Mouse (Mus musculus) thymus, postnatal 0 days (tissue): ENCODE data around the gene Ranbp3. TPM values are rescaled to one million over a fixed set of nuclear protein-coding genes. Genes with fewer than 3 reads are reported as not detected.
"Not testable (repeated sequence)": the region's sequence is repeated elsewhere in the genome, so short reads cannot be mapped to it uniquely, and the experiment has no call there.

ENCODE experiments used
- DNase-seq: peaks from one replicate; pipeline ENCODE4 v3.0.0-alpha.2; 2015; ENCODE audit warnings: low spot score
- polyA plus RNA-seq: library from polyadenylated mRNA; unstranded; fragments of >200 nt; fragmentation: Nextera tagmentation; extraction: Ambion mirVana; gene quantifications from 2 replicates; pipeline ENCODE4 v1.2.1, GENCODE M21; 2015

Gene Ranbp3
- 76.2 and 81.4 TPM in 2 replicates for polyA plus RNA-seq

- DNase-seq = peak; percentile 100
Measured at GRCm38 (mm10) chr17:56672941-56673646, at the start of gene Ranbp3. Gene Ranbp3 (plus strand): TSS chr17:56673294.

- no peak for DNase-seq
Measured at GRCm38 (mm10) chr17:56625495-56625894, 47.6 kb upstream of the Ranbp3 start.

- DNase-seq = no peak
Measured at GRCm38 (mm10) chr17:56626260-56626659, 46.8 kb upstream of the Ranbp3 start.

- peak; percentile 99 for DNase-seq
Measured at GRCm38 (mm10) chr17:56626754-56627470, 46.2 kb upstream of the Ranbp3 start, which contains the start of gene Lonp1. Gene Lonp1 (minus strand): TSS chr17:56626887.

- DNase-seq = peak; percentile 35
Measured at GRCm38 (mm10) chr17:56627530-56628277, 45.4 kb upstream of the Ranbp3 start, which contains the start of gene Catsperd. Gene Catsperd (plus strand): TSS chr17:56628143.

- not testable (repeated sequence) for DNase-seq
Measured at GRCm38 (mm10) chr17:56629800-56630781, 43.0 kb upstream of the Ranbp3 start.

- no peak for DNase-seq
Measured at GRCm38 (mm10) chr17:56631807-56632206, 41.3 kb upstream of the Ranbp3 start.

- no peak for DNase-seq
Measured at GRCm38 (mm10) chr17:56634023-56634422, 39.1 kb upstream of the Ranbp3 start.

- no peak for DNase-seq
Measured at GRCm38 (mm10) chr17:56643237-56643636, 29.9 kb upstream of the Ranbp3 start.

- DNase-seq = no peak
Measured at GRCm38 (mm10) chr17:56647546-56647945, 25.5 kb upstream of the Ranbp3 start.

- DNase-seq = no peak
Measured at GRCm38 (mm10) chr17:56651801-56652200, 21.3 kb upstream of the Ranbp3 start.

- DNase-seq = no peak
Measured at GRCm38 (mm10) chr17:56654771-56655170, 18.3 kb upstream of the Ranbp3 start.

- DNase-seq = no peak
Measured at GRCm38 (mm10) chr17:56655311-56655710, 17.8 kb upstream of the Ranbp3 start.

GRCm38 (mm10) chr17:56656171-56656570 lies 16.9 kb upstream of the Ranbp3 start:
- DNase-seq = no peak

GRCm38 (mm10) chr17:56663659-56664058 lies 9.4 kb upstream of the Ranbp3 start:
- no peak for DNase-seq

GRCm38 (mm10) chr17:56664333-56664732 lies 8.8 kb upstream of the Ranbp3 start:
- DNase-seq = no peak

GRCm38 (mm10) chr17:56666384-56666783 lies 6.7 kb upstream of the Ranbp3 start:
- DNase-seq = no peak

GRCm38 (mm10) chr17:56667591-56667990 lies 5.5 kb upstream of the Ranbp3 start:
- no peak for DNase-seq

GRCm38 (mm10) chr17:56668384-56669144 lies 4.5 kb upstream of the Ranbp3 start:
- DNase-seq = peak; percentile 87

GRCm38 (mm10) chr17:56669766-56670165 lies 3.3 kb upstream of the Ranbp3 start:
- no peak for DNase-seq
